Mouse (Mus musculus) erythroid progenitor cell, adult 5-6 weeks (primary cell): ENCODE measurements around the gene Aldh9a1. TPM values are rescaled to one million over a fixed set of nuclear protein-coding genes. Genes with fewer than 3 reads are reported as not detected.

Experiments used
- ATAC-seq: replicated peaks from 2 replicates; pipeline ENCODE4 v1.8.0; 2016; ENCODE audit warnings: moderate number of reproducible peaks, mild to moderate bottlenecking, moderate TSS enrichment, inconsistent platforms; ENCODE audit not compliant: poor library complexity, low FRiP score, severe bottlenecking
- total RNA-seq, 2 experiments: library from RNA; stranded (forward) in 1 of 2; stranded (reverse) in 1 of 2; fragments of 150-400 nt in 1 of 2; fragments of 186-747, 209-891 nt in 1 of 2; gene quantifications; 2 replicates each; pipeline versions ENCODE4 v1.2.3 to v1.2.4; 2015 to 2017; ENCODE audit warnings: low replicate concordance in 2 of 2

Aldh9a1 gene
- total RNA-seq, 2 experiments from 2014 or later: 11.8 to 20.1 TPM

- no peak for ATAC-seq
These were observed 31.5 kb downstream of the Aldh9a1 start for GRCm38 (mm10) chr1:167381050-167382015.

GRCm38 (mm10) chr1:167382316-167382715 is 32.5 kb downstream of the Aldh9a1 start:
- ATAC-seq: no peak

GRCm38 (mm10) chr1:167382763-167383162 is 33.0 kb downstream of the Aldh9a1 start:
- no peak for ATAC-seq

- no peak for ATAC-seq
These were observed 33.4 kb downstream of the Aldh9a1 start for GRCm38 (mm10) chr1:167383178-167383577.

- ATAC-seq: peak; percentile 89
These were observed 34.4 kb downstream of the Aldh9a1 start for GRCm38 (mm10) chr1:167384156-167384555.

GRCm38 (mm10) chr1:167385211-167385610 is 35.4 kb downstream of the Aldh9a1 start:
- ATAC-seq: no peak

- ATAC-seq: no peak
These were observed 35.8 kb downstream of the Aldh9a1 start for GRCm38 (mm10) chr1:167385636-167386035.

GRCm38 (mm10) chr1:167386466-167386865 is 36.7 kb downstream of the Aldh9a1 start:
- no peak for ATAC-seq

GRCm38 (mm10) chr1:167387310-167387709 is 37.5 kb downstream of the Aldh9a1 start:
- no peak for ATAC-seq

GRCm38 (mm10) chr1:167387796-167388195 is 38.0 kb downstream of the Aldh9a1 start:
- no peak for ATAC-seq

- no peak for ATAC-seq
These were observed 38.8 kb downstream of the Aldh9a1 start for GRCm38 (mm10) chr1:167388571-167388970.

- no peak for ATAC-seq
These were observed 39.8 kb downstream of the Aldh9a1 start for GRCm38 (mm10) chr1:167389584-167389983.

- ATAC-seq: no peak
These were observed 40.6 kb downstream of the Aldh9a1 start for GRCm38 (mm10) chr1:167390381-167390780.

- no peak for ATAC-seq
These were observed 41.5 kb downstream of the Aldh9a1 start for GRCm38 (mm10) chr1:167391241-167391640.

- no peak for ATAC-seq
These were observed 42.3 kb downstream of the Aldh9a1 start for GRCm38 (mm10) chr1:167392031-167392640.

- peak; percentile 76 for ATAC-seq
These were observed 42.9 kb downstream of the Aldh9a1 start for GRCm38 (mm10) chr1:167392687-167393086.

GRCm38 (mm10) chr1:167393281-167393680 is 43.5 kb downstream of the Aldh9a1 start:
- ATAC-seq: peak; percentile 31

- ATAC-seq: peak; percentile 80
These were observed 44.1 kb downstream of the Aldh9a1 start, which contains the start of gene Mgst3 for GRCm38 (mm10) chr1:167393683-167394492. Gene Mgst3 (minus strand): TSS chr1:167393841.

- no peak for ATAC-seq
These were observed 55.4 kb downstream of the Aldh9a1 start for GRCm38 (mm10) chr1:167405237-167405636.

GRCm38 (mm10) chr1:167409601-167410000 is 59.8 kb downstream of the Aldh9a1 start:
- ATAC-seq: no peak
